Mouse (Mus musculus) inflammation-experienced regulatory T-cells, adult 6 months (primary cell): ENCODE data around the gene Setmar. TPM values are rescaled to one million over a fixed set of nuclear protein-coding genes. Genes with fewer than 3 reads are reported as not detected.

ENCODE experiments used
- ATAC-seq: one replicate; pipeline ENCODE4 v1.8.0; 2017
- polyA plus RNA-seq, 3 experiments: library from polyadenylated mRNA; unstranded; fragments of 100-300 nt; shearing (Covaris generic); gene quantifications; one replicate each; pipeline ENCODE4 v1.2.1; 2017

The Setmar gene
- polyA plus RNA-seq, 3 experiments from 2014 or later = 1.5 to 1.9 (median 1.5) TPM

GRCm38 (mm10) chr6:108117881-108118280 lies 53.0 kb downstream of the Setmar start:
- no peak for ATAC-seq

GRCm38 (mm10) chr6:108125474-108125873 lies 60.6 kb downstream of the Setmar start:
- ATAC-seq = no peak

GRCm38 (mm10) chr6:108126631-108127030 lies 61.8 kb downstream of the Setmar start:
- ATAC-seq = no peak

Other genes with a start within 250 kb of the Setmar start
- 1 to 10 TPM; 5.5 to 8.2 (median 5.8) TPM for gene Sumf1, start 120.5 kb downstream of the Setmar start, polyA plus RNA-seq
- gene Itpr1, start 148.1 kb downstream of the Setmar start, polyA plus RNA-seq = 10 to 100 TPM; 15.3 to 18.8 (median 17.0) TPM